Mouse (Mus musculus): ENCODE results near the gene Fam184a.

Fam184a gene

DNA sequence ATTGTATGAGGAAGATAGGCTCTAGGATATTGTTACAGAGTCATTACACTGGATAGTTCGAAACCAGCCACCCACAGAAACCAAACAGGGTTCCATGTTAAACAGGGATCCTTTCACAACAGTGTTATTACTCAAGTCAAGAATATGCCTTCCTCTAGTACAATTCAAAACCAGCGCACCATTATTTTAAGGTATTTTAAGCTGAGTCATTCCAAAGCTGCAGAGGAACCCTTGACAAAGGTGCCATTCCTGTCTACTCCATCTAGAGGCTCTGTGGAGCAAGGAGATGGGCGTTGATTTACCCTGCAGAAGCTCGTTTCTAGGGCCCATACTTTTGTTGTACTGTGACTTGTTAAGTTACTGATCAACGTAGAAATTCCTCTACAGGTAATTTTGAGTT lies 152.1 kb downstream of the Fam184a start:
- DNase-seq (ENCODE audit: low spot score in 2 of 2) = peak in 1 of 2 experiments; percentile 9

DNA sequence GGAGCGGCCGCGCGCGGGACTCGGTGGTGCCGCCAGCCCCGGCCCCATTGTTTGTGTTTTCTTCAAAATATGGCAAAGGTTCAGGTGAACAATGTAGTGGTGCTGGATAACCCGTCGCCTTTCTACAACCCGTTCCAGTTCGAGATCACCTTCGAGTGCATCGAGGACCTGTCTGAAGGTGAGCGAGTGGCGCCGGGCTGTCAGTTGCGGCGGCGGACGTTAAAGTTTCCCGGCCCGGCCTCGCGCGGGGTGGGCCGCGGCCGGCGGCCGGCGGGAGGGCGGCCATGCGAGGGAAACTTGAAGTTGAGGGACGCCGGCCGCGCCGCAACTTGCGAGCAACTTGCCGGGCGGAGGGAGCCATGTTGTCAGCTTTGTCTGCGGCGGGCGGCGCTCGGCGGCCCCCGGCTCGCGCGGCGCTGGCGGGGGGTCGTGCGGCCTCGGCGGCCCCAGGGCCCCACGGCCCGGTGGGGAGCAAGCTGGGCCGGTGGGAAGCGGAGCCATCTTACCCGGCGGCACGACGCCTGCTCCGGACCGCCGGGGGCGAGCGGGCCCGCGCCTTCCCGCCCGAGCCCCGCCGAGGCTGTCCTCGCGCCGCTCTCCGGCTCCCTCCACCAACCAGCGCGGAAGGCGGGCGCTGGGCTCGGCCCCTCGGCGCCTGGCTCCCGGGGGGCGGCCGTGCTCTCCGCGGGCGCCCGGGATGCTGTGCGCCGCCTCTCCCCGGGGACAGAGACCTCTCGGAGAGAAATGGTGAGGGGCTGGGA lies 153.6 kb downstream of the Fam184a start:
- DNase-seq (ENCODE audit: low spot score in 2 of 2) = peak; percentile 39 to 43

DNA sequence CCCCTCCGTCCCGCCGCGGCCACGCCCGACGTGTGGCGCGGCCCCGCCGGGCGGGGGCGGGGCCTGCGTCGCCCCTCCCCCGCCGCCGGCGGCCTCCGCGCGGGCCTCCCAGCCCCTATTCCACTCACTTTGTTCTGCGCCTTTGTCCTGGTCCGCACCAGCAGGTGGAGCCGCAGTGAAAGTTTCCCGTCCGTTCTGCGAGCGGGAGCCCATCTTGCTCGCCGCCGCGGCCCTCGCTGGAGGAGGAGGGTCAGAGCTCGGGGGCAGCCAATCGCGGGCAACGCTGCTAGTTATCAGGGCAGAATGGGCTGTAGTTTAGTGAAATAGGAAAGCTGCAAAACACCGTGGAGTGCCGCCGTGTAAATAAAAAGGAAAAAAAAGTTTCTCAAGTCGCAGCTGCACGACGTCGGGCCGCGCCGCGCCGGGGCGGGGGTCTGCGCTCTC lies 154.2 kb downstream of the Fam184a start, which contains the start of gene Asf1a:
Gene Asf1a, plus strand, starts transcription at position 81 of the 444 bp plus-strand sequence.
- DNase-seq (ENCODE audit: low spot score in 2 of 2) = peak; percentile 98

DNA sequence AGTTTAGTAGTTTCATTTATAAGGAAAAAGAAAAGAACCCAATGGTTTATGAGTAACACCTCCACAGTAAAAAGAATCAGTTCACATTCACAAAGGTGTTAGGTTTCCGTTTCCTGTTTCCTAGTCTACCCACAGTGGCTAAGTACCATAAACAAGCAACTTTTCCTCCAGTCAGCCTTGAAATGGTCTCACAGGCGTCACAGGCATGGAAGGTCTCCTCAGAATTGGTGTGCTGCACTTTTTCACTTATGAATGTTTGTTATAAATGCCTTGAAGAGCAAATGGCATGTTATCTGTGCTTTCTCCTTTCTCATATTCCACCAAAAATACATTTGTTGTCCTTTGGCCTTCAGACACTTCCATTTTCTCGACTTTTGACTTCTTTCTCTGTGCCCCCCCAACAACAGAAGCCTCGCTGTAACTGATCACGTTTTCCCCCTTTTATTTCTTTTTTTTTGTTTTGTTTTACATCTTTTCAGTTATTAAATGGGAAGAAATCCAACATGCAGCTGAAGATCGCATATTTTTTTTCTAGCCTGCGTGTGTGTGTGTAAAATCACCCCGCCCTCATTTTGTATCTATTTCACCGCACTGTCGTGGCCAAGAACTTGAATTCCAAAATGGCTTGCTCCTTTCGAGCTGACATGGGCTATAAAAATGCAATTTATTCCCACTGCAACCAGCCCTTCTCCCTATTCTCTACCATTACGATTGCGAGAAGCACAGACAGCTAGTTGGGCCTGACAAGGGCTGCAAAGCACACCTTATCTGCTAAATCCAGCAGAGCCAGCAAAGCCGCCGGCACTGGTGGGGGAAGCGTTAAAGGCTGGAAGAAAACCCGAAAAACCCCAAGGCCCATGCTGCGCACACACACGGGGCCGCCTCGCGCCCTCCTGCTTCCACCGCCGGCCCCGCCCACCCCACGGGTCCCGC lies 154.9 kb downstream of the Fam184a start:
- DNase-seq (ENCODE audit: low spot score in 2 of 2) = peak; percentile 19 to 46

DNA sequence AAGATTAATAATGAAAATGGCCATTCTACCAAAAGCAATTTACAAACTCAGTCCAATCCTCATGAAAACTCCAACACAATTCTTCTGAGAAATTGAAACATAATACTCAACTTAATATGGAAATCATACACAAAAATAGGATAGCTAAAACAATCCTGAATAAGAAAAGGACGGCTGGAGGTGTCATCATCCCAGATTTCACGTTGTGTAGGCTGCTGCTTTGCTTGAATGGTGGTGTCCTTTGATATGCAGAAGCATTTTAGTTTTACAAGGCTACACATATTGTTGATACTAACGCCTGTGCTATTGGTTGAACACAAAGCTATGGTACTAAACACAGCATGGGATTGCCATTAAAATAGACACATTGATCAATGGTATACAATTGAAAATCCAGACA lies 165.1 kb downstream of the Fam184a start:
- no peak for DNase-seq (ENCODE audit: low spot score in 2 of 2)

Data from spleen, postnatal 36 days (tissue).